Mouse (Mus musculus) liver, embryonic 11.5 days (tissue): ENCODE measurements around the gene Dcbld2. TPM values are rescaled to one million over a fixed set of nuclear protein-coding genes. Genes with fewer than 3 reads are reported as not detected.
A peak's percentile ranks its signal among the peaks of the same experiment; 100 is the strongest.

Source experiments
- ATAC-seq: fragments of 200-750 bp; cut with Nextera tagmentation; replicated peaks from 2 replicates; pipeline ENCODE4 v1.8.0; 2017; ENCODE audit warnings: moderate number of reproducible peaks, mild to moderate bottlenecking, moderate TSS enrichment, moderate library complexity; ENCODE audit not compliant: low FRiP score
- DNase-seq: peaks from one replicate; pipeline ENCODE4 v3.0.0-alpha.2; 2017; ENCODE audit warnings: low spot score
- H3K27ac ChIP-seq: fragments of 300-500 bp; sonication (generic); 2 replicates; pipeline ENCODE4 v1.5.1; 2014; ENCODE audit warnings: mild to moderate bottlenecking, low read depth, low read length, control low read depth
- H3K27me3 ChIP-seq: fragments of 300-500 bp; sonication (generic); replicated peaks from 2 replicates; pipeline ENCODE4 v1.6.1; 2014; ENCODE audit warnings: low read length, mixed read lengths; ENCODE audit not compliant: control insufficient read depth, insufficient read depth
- H3K36me3 ChIP-seq: fragments of 300-500 bp; sonication (generic); 2 replicates; pipeline ENCODE4 v1.6.1; 2014; ENCODE audit warnings: mild to moderate bottlenecking, low read length, moderate library complexity, mixed read lengths; ENCODE audit not compliant: control insufficient read depth, insufficient read depth
- H3K4me1 ChIP-seq: fragments of 300-500 bp; sonication (generic); replicated peaks from 2 replicates; pipeline ENCODE4 v1.6.1; 2014; ENCODE audit warnings: low read length, mixed read lengths; ENCODE audit not compliant: control insufficient read depth, insufficient read depth
- H3K4me2 ChIP-seq: fragments of 300-500 bp; sonication (generic); 2 replicates; pipeline ENCODE4 v1.6.1; 2014; ENCODE audit warnings: mild to moderate bottlenecking, control low read depth, moderate library complexity
- H3K4me3 ChIP-seq: fragments of 300-500 bp; sonication (generic); 2 replicates; pipeline ENCODE4 v1.5.1; 2014; ENCODE audit warnings: low read depth, low read length, control low read depth
- H3K9ac ChIP-seq: fragments of 300-500 bp; sonication (generic); 2 replicates; pipeline ENCODE4 v1.6.1; 2014; ENCODE audit warnings: low read depth, low read length, control low read depth
- H3K9me3 ChIP-seq: fragments of 300-500 bp; sonication (generic); 2 replicates; pipeline ENCODE4 v1.6.1; 2016; ENCODE audit warnings: low read length, inconsistent platforms, mixed read lengths; ENCODE audit not compliant: control insufficient read depth
- WGBS: fragments of 180-500 bp; shearing (Covaris S2); extraction: QIAGEN DNeasy Blood & Tissue Kit; methylation state at CpG from one replicate; pipeline ENCODE4 v1.1.7; 2014; 5-methylcytosine and 5-hydroxymethylcytosine counted together
- polyA plus RNA-seq: library from polyadenylated mRNA; unstranded; fragments of >200 nt; fragmentation: Nextera tagmentation; extraction: Ambion mirVana; gene quantifications from 2 replicates; pipeline ENCODE4 v1.2.1, GENCODE M21; 2014

Dcbld2 gene
- polyA plus RNA-seq = 9.1 and 9.4 TPM in 2 replicates

DNA sequence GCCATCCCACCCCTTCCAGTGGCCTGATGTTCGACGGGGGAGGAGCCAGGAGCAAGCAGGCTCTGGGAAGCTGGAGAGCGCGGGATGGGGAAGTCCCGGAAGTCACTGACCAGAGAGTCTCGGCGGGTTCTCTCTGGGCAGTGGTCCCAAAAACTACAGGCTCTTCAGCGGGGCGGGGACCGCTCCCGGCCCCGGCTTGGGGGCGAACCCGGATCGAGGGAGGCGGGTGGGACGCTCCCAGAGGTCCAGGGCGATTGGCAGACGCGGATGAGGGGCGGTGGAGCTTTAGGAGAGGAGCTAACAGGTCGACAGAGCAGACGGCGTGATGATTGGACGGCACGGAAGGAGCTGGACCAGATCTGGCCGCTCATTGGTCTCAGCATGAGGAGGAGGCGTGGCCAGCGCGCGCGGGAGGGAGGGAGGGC, at the start of gene Dcbld2:
TSS of gene Dcbld2 (plus strand) at position 382 of the 425 bp plus-strand sequence.
- peak within 1 kb of the TSS; percentile 71 for H3K27ac ChIP-seq
- under 1% methylated on average over 28 of the region's 32 CpGs for WGBS
- peak; percentile 92 for DNase-seq
- H3K4me2 ChIP-seq = peak within 1 kb of the TSS; percentile 96
- H3K9ac ChIP-seq = peak within 1 kb of the TSS; percentile 83
- peak; percentile 99 for ATAC-seq
- H3K4me1 ChIP-seq = no peaks in the 10 kb centered on the region; the same call in none of the 2 replicates
- H3K4me3 ChIP-seq = peak within 1 kb of the TSS; percentile 87
- H3K27me3 ChIP-seq = peaks cover 5% of the 10 kb centered on the region; the same call in 1 of the 2 replicates
- no peaks in the 10 kb centered on the region for H3K36me3 ChIP-seq
- no peaks in the 10 kb centered on the region for H3K9me3 ChIP-seq

DNA sequence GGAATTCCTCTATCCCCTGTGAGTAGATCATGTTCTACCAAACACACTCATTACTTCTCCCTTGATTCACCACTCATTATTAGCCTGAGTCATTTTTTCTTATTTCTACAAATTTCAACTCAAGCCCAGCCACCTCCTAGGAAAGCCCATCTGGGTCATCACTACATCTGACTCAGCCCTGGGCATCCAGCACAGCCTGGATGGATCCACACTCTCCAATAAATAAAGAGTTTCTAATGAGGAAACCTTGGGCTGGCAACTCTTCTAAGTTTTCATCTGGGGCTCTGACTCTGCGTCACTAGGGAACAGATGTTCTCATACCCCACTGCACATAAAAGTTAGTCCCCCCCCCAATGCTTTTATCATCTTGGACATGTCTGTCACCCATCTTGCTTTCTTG, 31.1 kb upstream of the Dcbld2 start:
- ATAC-seq = no peak

DNA sequence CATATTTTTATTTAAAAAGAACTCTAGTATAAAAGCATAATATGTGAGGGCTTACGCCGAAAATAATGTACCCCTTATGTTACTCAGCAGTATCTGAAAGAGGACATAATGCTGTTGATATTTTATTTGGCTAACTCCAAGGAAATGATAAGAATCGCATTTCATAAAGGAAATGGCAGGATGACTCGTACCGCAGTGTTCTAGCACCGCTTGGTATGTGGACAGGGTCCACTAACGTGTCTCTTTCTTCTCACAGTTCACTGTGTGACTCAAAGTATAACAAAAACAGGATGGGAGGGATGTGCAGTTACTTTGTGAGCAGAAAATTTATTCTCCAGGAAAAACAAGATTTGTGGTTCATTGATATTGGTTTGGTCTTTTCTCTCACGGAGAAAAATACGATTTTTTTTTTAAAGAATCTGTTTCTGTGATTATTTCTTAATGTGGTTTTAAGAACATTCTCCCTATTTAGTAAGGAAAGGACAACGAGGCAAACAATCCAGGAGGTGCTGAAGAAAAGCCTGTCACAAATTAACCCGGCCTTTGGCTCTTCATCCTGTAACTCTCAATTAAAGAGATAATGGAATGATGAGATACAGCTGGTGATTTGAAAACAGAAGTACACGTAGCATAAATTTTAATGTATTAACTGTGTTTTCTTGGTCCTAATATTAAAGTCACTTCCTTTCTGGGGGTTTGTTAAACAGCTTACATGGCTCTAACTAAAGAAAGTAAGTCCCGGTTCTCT, 30.3 kb upstream of the Dcbld2 start:
- no peak overlapping the region for H3K27ac ChIP-seq
- DNase-seq (no peak), ATAC-seq (no peak)
- H3K4me3 ChIP-seq = no peak overlapping the region
- no peaks in the 10 kb centered on the region for H3K4me1 ChIP-seq
- 72% methylated on average over 13 of the region's 13 CpGs for WGBS
- no peaks in the 10 kb centered on the region for H3K36me3 ChIP-seq
- no peaks in the 10 kb centered on the region for H3K27me3 ChIP-seq
- H3K4me2 ChIP-seq = no peak overlapping the region
- no peaks in the 10 kb centered on the region; the same call in 1 of the 2 replicates for H3K9me3 ChIP-seq
- no peak overlapping the region for H3K9ac ChIP-seq

More for the DNA sequence above, 31.1 kb upstream of the Dcbld2 start:
- Histone ChIP-seq H3K27me3 (no peaks in the 10 kb centered on the region), H3K9ac (no peak overlapping the region), H3K27ac (no peak overlapping the region), H3K4me1 (no peaks in the 10 kb centered on the region), H3K4me2 (no peak overlapping the region), H3K9me3 (no peaks in the 10 kb centered on the region; the same call in 1 of the 2 replicates), H3K36me3 (no peaks in the 10 kb centered on the region), H3K4me3 (no peak overlapping the region)
- DNase-seq = no peak
- WGBS = 65% methylated on average over 1 of the region's 1 CpGs

DNA sequence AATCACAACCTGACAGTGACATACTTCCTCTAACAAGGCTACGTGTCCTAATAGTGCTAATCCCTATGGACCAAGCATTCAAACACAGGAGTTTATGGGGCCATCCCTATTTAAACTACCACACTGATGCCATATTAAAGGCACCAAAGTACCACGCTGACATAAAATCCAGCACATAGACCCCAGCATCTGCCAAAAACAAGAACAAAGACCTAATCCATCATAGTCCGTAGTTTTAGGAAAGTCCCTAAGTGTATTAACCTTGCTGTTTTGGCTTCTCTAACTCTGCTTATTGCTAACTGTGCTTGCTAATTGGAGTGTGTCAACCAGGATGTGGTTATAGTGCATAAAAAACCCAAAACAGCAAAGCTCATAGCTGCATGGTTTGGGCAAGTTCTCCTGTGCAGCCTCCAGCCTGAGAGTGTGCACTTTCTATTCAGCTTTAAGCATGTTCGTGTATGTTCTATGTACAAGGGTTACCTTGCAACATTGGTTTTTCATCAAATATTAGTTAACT, 21.9 kb upstream of the Dcbld2 start:
- ATAC-seq = no peak
- Histone ChIP-seq H3K4me2 (no peak overlapping the region), H3K36me3 (no peaks in the 10 kb centered on the region)

GRCm38 (mm10) chr16:58389143-58389755, 19.0 kb upstream of the Dcbld2 start:
- 66% methylated on average over 7 of the region's 7 CpGs for WGBS
- H3K27me3 ChIP-seq = no peaks in the 10 kb centered on the region
- no peak overlapping the region for H3K27ac ChIP-seq
- H3K4me1 ChIP-seq = no peaks in the 10 kb centered on the region
- no peaks in the 10 kb centered on the region for H3K9me3 ChIP-seq
- no peak for DNase-seq
- no peak overlapping the region for H3K4me3 ChIP-seq
- H3K9ac ChIP-seq = no peak overlapping the region
- no peak overlapping the region for H3K4me2 ChIP-seq
- no peak for ATAC-seq
- H3K36me3 ChIP-seq = no peaks in the 10 kb centered on the region

More for the DNA sequence above, 21.9 kb upstream of the Dcbld2 start:
- Histone ChIP-seq H3K4me3 (no peak overlapping the region), H3K4me1 (no peaks in the 10 kb centered on the region), H3K9me3 (no peaks in the 10 kb centered on the region; the same call in 1 of the 2 replicates), H3K27ac (no peak overlapping the region), H3K9ac (no peak overlapping the region), H3K27me3 (no peaks in the 10 kb centered on the region)
- WGBS = 71% methylated on average over 4 of the region's 4 CpGs
- DNase-seq = no peak

DNA sequence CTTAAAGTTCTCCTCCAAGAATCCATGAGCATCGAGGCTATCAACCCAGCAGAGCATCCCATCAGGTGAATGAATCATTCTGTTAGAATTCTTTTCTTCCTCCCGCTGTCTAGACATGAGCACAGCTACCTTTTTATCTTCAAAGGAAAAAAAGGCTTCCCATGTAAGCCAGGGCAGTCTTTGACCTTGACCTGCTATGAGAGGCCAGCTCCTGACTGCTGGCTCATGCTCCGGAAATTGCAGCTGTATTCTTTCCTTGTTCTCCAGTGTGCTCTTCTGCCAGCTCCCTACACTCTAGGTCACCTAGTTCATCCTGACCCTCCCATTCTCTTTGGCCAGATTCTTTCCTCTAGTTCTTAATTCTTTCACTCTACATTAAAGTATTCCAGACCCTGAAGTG, 15.2 kb upstream of the Dcbld2 start:
- Histone ChIP-seq H3K4me2 (no peak overlapping the region), H3K9me3 (no peaks in the 10 kb centered on the region), H3K9ac (no peak overlapping the region), H3K27me3 (no peaks in the 10 kb centered on the region), H3K27ac (no peak overlapping the region), H3K4me1 (no peaks in the 10 kb centered on the region), H3K36me3 (no peaks in the 10 kb centered on the region), H3K4me3 (no peak overlapping the region)
- WGBS = 73% methylated on average over 3 of the region's 3 CpGs
- ATAC-seq (no peak), DNase-seq (no peak)

- no peaks in the 10 kb centered on the region for H3K27me3 ChIP-seq
- no peaks in the 10 kb centered on the region for H3K4me1 ChIP-seq
- no peaks in the 10 kb centered on the region for H3K9me3 ChIP-seq
- H3K4me3 ChIP-seq = no peak overlapping the region
- no peak for ATAC-seq
- DNase-seq = no peak
- H3K36me3 ChIP-seq = no peaks in the 10 kb centered on the region
- H3K27ac ChIP-seq = no peak overlapping the region
- WGBS = 74% methylated on average over 5 of the region's 5 CpGs
- no peak overlapping the region for H3K9ac ChIP-seq
- no peak overlapping the region for H3K4me2 ChIP-seq
Observed at GRCm38 (mm10) chr16:58394156-58394555, 14.1 kb upstream of the Dcbld2 start.

- H3K27ac ChIP-seq = no peak overlapping the region
- no peaks in the 10 kb centered on the region for H3K4me1 ChIP-seq
- no peak overlapping the region for H3K4me2 ChIP-seq
- DNase-seq = no peak
- no peaks in the 10 kb centered on the region for H3K27me3 ChIP-seq
- H3K9ac ChIP-seq = no peak overlapping the region
- no peaks in the 10 kb centered on the region for H3K9me3 ChIP-seq
- 82% methylated on average over 3 of the region's 3 CpGs for whole genome bisulfite sequencing
- no peak overlapping the region for H3K4me3 ChIP-seq
- no peaks in the 10 kb centered on the region for H3K36me3 ChIP-seq
- no peak for ATAC-seq
Observed at GRCm38 (mm10) chr16:58398604-58399003, 9.6 kb upstream of the Dcbld2 start.
